Mouse (Mus musculus): ENCODE data around the gene Carns1. TPM values are rescaled to one million over a fixed set of nuclear protein-coding genes. Genes with fewer than 3 reads are reported as not detected.
A peak's percentile ranks its signal among the peaks of the same experiment; 100 is the strongest.

The Carns1 gene
- total and polyA plus RNA-seq, 3 experiments, result 0.63 to 0.81 TPM; not detected in 1

DNA sequence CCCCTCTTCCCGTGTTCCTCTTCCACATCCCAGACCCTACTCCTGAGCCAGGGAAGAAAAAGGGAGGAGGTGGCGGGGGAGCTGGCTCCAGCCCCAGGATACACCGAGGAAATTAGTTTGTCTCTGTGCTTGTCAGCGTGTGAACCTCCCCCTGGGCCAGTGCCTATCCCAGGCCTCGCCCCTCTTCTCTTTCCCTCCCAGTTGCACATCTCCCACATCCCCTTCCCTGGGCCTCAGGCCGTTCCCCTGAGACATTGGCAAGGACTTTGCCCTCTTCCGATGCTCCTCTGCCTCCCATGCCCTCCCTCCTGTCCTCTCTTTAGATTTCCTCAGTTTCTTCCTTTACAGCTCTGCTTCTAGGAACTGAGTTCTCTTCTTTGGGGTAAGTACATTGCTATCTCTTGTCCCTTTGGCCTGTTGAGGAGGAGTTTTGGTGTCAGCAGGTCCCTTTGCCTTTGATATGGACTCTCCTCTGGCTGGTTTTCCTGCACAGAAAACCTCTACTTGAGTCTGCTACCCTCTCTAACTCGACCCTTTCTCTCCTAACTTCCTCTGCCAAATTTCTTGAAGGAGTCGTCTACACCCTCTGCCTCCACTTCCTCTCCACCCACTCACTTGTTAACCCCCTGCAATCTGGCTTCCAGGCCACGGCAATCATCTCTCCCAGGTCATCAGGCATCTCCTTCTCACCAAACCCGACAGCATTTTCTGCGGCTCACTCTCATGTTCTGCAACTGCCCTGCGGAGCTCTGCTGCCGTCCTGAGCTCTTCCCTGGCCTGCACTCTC lies 45.9 kb upstream of the Carns1 start:
- H3K9me3 ChIP-seq (replicated peaks; ENCODE audit: insufficient read depth, low read length), result no peaks in the 10 kb centered on the region
- H3K36me3 ChIP-seq (ENCODE audit: control insufficient read depth in 1 of 2, insufficient read depth in 2 of 2, low read length in 2 of 2), result peaks cover 0 to 32% of the 10 kb centered on the region in 2 experiments; a peak in 2 of 4 replicates
- TF ChIP-seq TCF12 (IDR thresholded peaks at IDR 0.05; ENCODE audit: low read depth, low read length), result no peak
- TF ChIP-seq EP300 (IDR thresholded peaks at IDR 0.05; ENCODE audit: low read depth in 1 of 2, low read length in 2 of 2), result peak; percentile 50 to 58; a peak in 2 of 4 replicates
- TF ChIP-seq POLR2A (IDR thresholded peaks at IDR 0.05; ENCODE audit: control insufficient read depth in 1 of 2, insufficient read depth in 1 of 2, low read depth in 1 of 2, low read length in 2 of 2, poor library complexity in 1 of 2), result peak in 1 of 2 experiments; percentile 67; a peak in 2 of 4 replicates
- peak; percentile 30; the same call in 1 of the 2 replicates for TF ChIP-seq NELFE (IDR thresholded peaks at IDR 0.05; ENCODE audit: low read depth, low read length)
- TF ChIP-seq ZNF384 (IDR thresholded peaks at IDR 0.05; ENCODE audit: low read depth, low read length), result no peak
- TF ChIP-seq GATA1 (IDR thresholded peaks at IDR 0.05; ENCODE audit: low read depth, low read length), result 0 out of 2 replicates have a peak, but pooled peaks have one; percentile 18
- TF ChIP-seq TAL1 (IDR thresholded peaks at IDR 0.05; ENCODE audit: low read length), result no peak
- TF ChIP-seq TBP (IDR thresholded peaks at IDR 0.05; ENCODE audit: low read depth, low read length), result peak; percentile 67
- peak; percentile 79 for DNase-seq (ENCODE audit: low read depth, low spot score)
- peak overlapping the region; percentile 50 for H3K9ac ChIP-seq (ENCODE audit: control insufficient read depth, low read depth, low read length, poor library complexity, severe bottlenecking)
- no peaks in the 10 kb centered on the region; a peak in 1 of 4 replicates for H3K27me3 ChIP-seq (ENCODE audit: control insufficient read depth in 1 of 2, insufficient read depth in 2 of 2, low read length in 2 of 2)
- peak overlapping the region; percentile 84 for H3K27ac ChIP-seq (ENCODE audit: control insufficient read depth, low read depth, low read length)
- H3K4me3 ChIP-seq (ENCODE audit: control insufficient read depth in 1 of 2, insufficient read depth in 1 of 2, low read depth in 2 of 2, low read length in 2 of 2), result peak overlapping the region; percentile 22 to 24; a peak in 3 of 4 replicates
- H3K4me1 ChIP-seq (ENCODE audit: control insufficient read depth in 1 of 2, insufficient read depth in 2 of 2, low read length in 2 of 2), result peaks cover 16 to 36% of the 10 kb centered on the region in 2 experiments
- H3K79me2 ChIP-seq (ENCODE audit: control insufficient read depth, insufficient read depth, low read length, poor library complexity), result no peaks in the 10 kb centered on the region; the same call in 1 of the 2 replicates

- H3K4me3 ChIP-seq (ENCODE audit: control insufficient read depth in 1 of 2, insufficient read depth in 1 of 2, low read depth in 2 of 2, low read length in 2 of 2), result peak overlapping the region in 1 of 2 experiments; percentile 3; a peak in 1 of 4 replicates
- H3K27ac ChIP-seq (ENCODE audit: control insufficient read depth, low read depth, low read length), result peak overlapping the region; percentile 84
- peaks cover 0 to 32% of the 10 kb centered on the region in 2 experiments; a peak in 2 of 4 replicates for H3K36me3 ChIP-seq (ENCODE audit: control insufficient read depth in 1 of 2, insufficient read depth in 2 of 2, low read length in 2 of 2)
- H3K4me1 ChIP-seq (ENCODE audit: control insufficient read depth in 1 of 2, insufficient read depth in 2 of 2, low read length in 2 of 2), result peaks cover 16 to 36% of the 10 kb centered on the region in 2 experiments
- TF ChIP-seq MAZ (IDR thresholded peaks at IDR 0.05; ENCODE audit: low read depth, low read length) (peak; percentile 70; the same call in 1 of the 2 replicates), TBP (IDR thresholded peaks at IDR 0.05; ENCODE audit: low read depth, low read length) (no peak), NELFE (IDR thresholded peaks at IDR 0.05; ENCODE audit: low read depth, low read length) (no peak), ETS1 (IDR thresholded peaks at IDR 0.05; ENCODE audit: low read depth, low read length) (peak; percentile 17; the same call in 1 of the 2 replicates), SIN3A (IDR thresholded peaks at IDR 0.05; ENCODE audit: low read length) (0 out of 2 replicates have a peak, but pooled peaks have one; percentile 33)
- peak overlapping the region; percentile 50 for H3K9ac ChIP-seq (ENCODE audit: control insufficient read depth, low read depth, low read length, poor library complexity, severe bottlenecking)
- H3K27me3 ChIP-seq (ENCODE audit: control insufficient read depth in 1 of 2, insufficient read depth in 2 of 2, low read length in 2 of 2), result peaks cover 0 to 2% of the 10 kb centered on the region in 2 experiments; a peak in 3 of 4 replicates
- H3K9me3 ChIP-seq (replicated peaks; ENCODE audit: insufficient read depth, low read length), result no peaks in the 10 kb centered on the region
- DNase-seq (ENCODE audit: low read depth, low spot score), result peak; percentile 40
- no peaks in the 10 kb centered on the region; the same call in 1 of the 2 replicates for H3K79me2 ChIP-seq (ENCODE audit: control insufficient read depth, insufficient read depth, low read length, poor library complexity)
These were observed 45.1 kb upstream of the Carns1 start for GRCm38 (mm10) chr19:4220416-4220815.

- TF ChIP-seq ETS1 (IDR thresholded peaks at IDR 0.05; ENCODE audit: low read depth, low read length) (no peak), E2F4 (IDR thresholded peaks at IDR 0.05; ENCODE audit: borderline replicate concordance, low read depth, low read length) (no peak), GABPA (IDR thresholded peaks at IDR 0.05; ENCODE audit: low read depth, low read length) (no peak), POLR2AphosphoS2 (IDR thresholded peaks at IDR 0.05; ENCODE audit: low read length) (no peak), POLR2A (IDR thresholded peaks at IDR 0.05; ENCODE audit: control insufficient read depth in 1 of 2, insufficient read depth in 1 of 2, low read depth in 1 of 2, low read length in 2 of 2, poor library complexity in 1 of 2) (no peak), SIN3A (IDR thresholded peaks at IDR 0.05; ENCODE audit: low read length) (no peak), KAT2A (conservative IDR thresholded peaks at IDR 0.05; ENCODE audit: low read depth, low read length) (no peak)
- Histone ChIP-seq H3K4me1 (ENCODE audit: control insufficient read depth in 1 of 2, insufficient read depth in 2 of 2, low read length in 2 of 2) (peaks cover 16 to 36% of the 10 kb centered on the region in 2 experiments), H3K36me3 (ENCODE audit: control insufficient read depth in 1 of 2, insufficient read depth in 2 of 2, low read length in 2 of 2) (peaks cover 0 to 32% of the 10 kb centered on the region in 2 experiments; a peak in 2 of 4 replicates)
These were observed 44.7 kb upstream of the Carns1 start for GRCm38 (mm10) chr19:4219943-4220342.

More at GRCm38 (mm10) chr19:4219943-4220342, 44.7 kb upstream of the Carns1 start:
- DNase-seq (ENCODE audit: low read depth, low spot score), result no peak
- 0 out of 2 replicates have a peak overlapping the region, but pooled peaks have one; percentile 3 for H3K27ac ChIP-seq (ENCODE audit: control insufficient read depth, low read depth, low read length)
- no peak overlapping the region for H3K9ac ChIP-seq (ENCODE audit: control insufficient read depth, low read depth, low read length, poor library complexity, severe bottlenecking)
- no peaks in the 10 kb centered on the region; the same call in 1 of the 2 replicates for H3K79me2 ChIP-seq (ENCODE audit: control insufficient read depth, insufficient read depth, low read length, poor library complexity)
- no peaks in the 10 kb centered on the region for H3K9me3 ChIP-seq (replicated peaks; ENCODE audit: insufficient read depth, low read length)
- H3K27me3 ChIP-seq (ENCODE audit: control insufficient read depth in 1 of 2, insufficient read depth in 2 of 2, low read length in 2 of 2), result peaks cover 2% of the 10 kb centered on the region in 2 experiments
- H3K4me3 ChIP-seq (ENCODE audit: control insufficient read depth in 1 of 2, insufficient read depth in 1 of 2, low read depth in 2 of 2, low read length in 2 of 2), result no peak overlapping the region

Measured in MEL (cell line).